Mouse (Mus musculus): ENCODE measurements around the gene Otulinl. TPM values are rescaled to one million over a fixed set of nuclear protein-coding genes. Genes with fewer than 3 reads are reported as not detected.

Otulinl gene
- polyA plus RNA-seq, 1 experiment from 2014 or later, result 3.5 TPM

GRCm38 (mm10) chr15:27612533-27613221 is 68.7 kb downstream of the Otulinl start:
- H3K9ac ChIP-seq (ENCODE audit: low read depth, low read length), result no peak overlapping the region
- peaks cover 13% of the 10 kb centered on the region for H3K36me3 ChIP-seq (ENCODE audit: control insufficient read depth, insufficient read depth, low read length)
- H3K4me2 ChIP-seq, result no peak overlapping the region
- H3K27ac ChIP-seq (ENCODE audit: low read depth, low read length), result no peak overlapping the region
- H3K9me3 ChIP-seq (replicated peaks; ENCODE audit: control insufficient read depth, low read length), result no peaks in the 10 kb centered on the region
- H3K4me3 ChIP-seq (ENCODE audit: low read depth, low read length), result no peak overlapping the region
- no peaks in the 10 kb centered on the region for H3K4me1 ChIP-seq (ENCODE audit: control insufficient read depth, insufficient read depth, low read length)
- WGBS (ENCODE audit: insufficient replicate concordance), result 61% methylated on average over 6 of the region's 6 CpGs
- no peaks in the 10 kb centered on the region for H3K27me3 ChIP-seq (ENCODE audit: control insufficient read depth, insufficient read depth, low read length)
- ATAC-seq (replicated peaks; ENCODE audit: insufficient number of reproducible peaks, low FRiP score, low TSS enrichment), result no peak

GRCm38 (mm10) chr15:27609554-27609953 is 71.8 kb downstream of the Otulinl start:
- no peak for ATAC-seq (replicated peaks; ENCODE audit: insufficient number of reproducible peaks, low FRiP score, low TSS enrichment)
- 82% methylated on average over 4 of the region's 4 CpGs for WGBS (ENCODE audit: insufficient replicate concordance)

GRCm38 (mm10) chr15:27605252-27605651 is 76.1 kb downstream of the Otulinl start:
- no peak for ATAC-seq (replicated peaks; ENCODE audit: insufficient number of reproducible peaks, low FRiP score, low TSS enrichment)
- H3K27ac ChIP-seq (ENCODE audit: low read depth, low read length), result no peak overlapping the region
- no peak overlapping the region for H3K4me2 ChIP-seq
- H3K9ac ChIP-seq (ENCODE audit: low read depth, low read length), result no peak overlapping the region
- H3K9me3 ChIP-seq (replicated peaks; ENCODE audit: control insufficient read depth, low read length), result no peaks in the 10 kb centered on the region
- H3K27me3 ChIP-seq (ENCODE audit: control insufficient read depth, insufficient read depth, low read length), result no peaks in the 10 kb centered on the region
- H3K4me3 ChIP-seq (ENCODE audit: low read depth, low read length), result no peak overlapping the region
- H3K36me3 ChIP-seq (ENCODE audit: control insufficient read depth, insufficient read depth, low read length), result peaks cover 9% of the 10 kb centered on the region
- WGBS (ENCODE audit: insufficient replicate concordance), result 77% methylated on average over 3 of the region's 3 CpGs
- H3K4me1 ChIP-seq (ENCODE audit: control insufficient read depth, insufficient read depth, low read length), result no peaks in the 10 kb centered on the region

More at GRCm38 (mm10) chr15:27609554-27609953, 71.8 kb downstream of the Otulinl start:
- Histone ChIP-seq H3K4me3 (ENCODE audit: low read depth, low read length) (no peak overlapping the region), H3K4me1 (ENCODE audit: control insufficient read depth, insufficient read depth, low read length) (no peaks in the 10 kb centered on the region), H3K9ac (ENCODE audit: low read depth, low read length) (no peak overlapping the region), H3K36me3 (ENCODE audit: control insufficient read depth, insufficient read depth, low read length) (peaks cover 14% of the 10 kb centered on the region), H3K27me3 (ENCODE audit: control insufficient read depth, insufficient read depth, low read length) (no peaks in the 10 kb centered on the region), H3K4me2 (no peak overlapping the region), H3K9me3 (replicated peaks; ENCODE audit: control insufficient read depth, low read length) (no peaks in the 10 kb centered on the region), H3K27ac (ENCODE audit: low read depth, low read length) (no peak overlapping the region)

Other genes starting within 250 kb of the Otulinl start
- gene Ank, start 214.9 kb downstream of the Otulinl start, polyA plus RNA-seq (2014; fragmentation: Nextera tagmentation; extraction: Ambion mirVana), result 11.9 and 13.5 TPM in 2 replicates
- gene Otulin, start 50.9 kb downstream of the Otulinl start, polyA plus RNA-seq (2014; fragmentation: Nextera tagmentation; extraction: Ambion mirVana), result 26.7 and 27.2 TPM in 2 replicates

Data from heart, embryonic 11.5 days (tissue).